Mouse (Mus musculus) cerebellum, adult 2 months (tissue): Measurements from ENCODE around the gene Stum.

Experiments used
- CTCF ChIP-seq: fragments of 200-500 bp; IDR thresholded peaks from 2 replicates; pipeline ENCODE4 v1.5.1; 2011; ENCODE audit warnings: low read depth, mild to moderate bottlenecking, control low read depth, low read length, moderate library complexity, borderline replicate concordance; ENCODE audit not compliant: insufficient read depth
- POLR2A ChIP-seq: fragments of 200-500 bp; IDR thresholded peaks from 2 replicates; pipeline ENCODE4 v1.6.1; 2011; ENCODE audit warnings: low read length, control low read depth, borderline replicate concordance; ENCODE audit not compliant: insufficient read depth

DNA sequence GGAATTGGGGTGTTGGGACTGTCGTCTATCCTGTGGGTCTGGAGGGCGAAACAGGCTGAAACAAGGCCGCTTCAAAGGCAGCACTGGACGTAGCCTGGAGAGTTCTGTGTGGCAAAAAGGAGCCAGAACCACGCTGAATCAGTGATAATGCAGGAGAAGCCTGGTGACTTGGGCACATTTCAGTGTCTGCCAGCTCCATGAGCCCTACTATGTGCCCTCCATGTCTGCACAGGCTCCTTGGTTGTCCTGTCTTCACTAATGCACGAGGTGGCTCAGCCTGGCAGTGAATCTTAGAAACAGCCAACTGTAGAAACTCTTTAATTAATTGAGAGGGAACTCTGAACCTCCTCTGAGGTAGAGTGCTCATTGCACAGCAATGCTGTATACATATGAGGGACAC, 56.9 kb downstream of the Stum start:
- TF ChIP-seq CTCF (no peak), POLR2A (no peak)
